Mouse (Mus musculus) thymus, adult 2 months (tissue): ENCODE results near the gene Gm45717.

Source experiments
- CTCF ChIP-seq: fragments of 200-500 bp; IDR thresholded peaks from 2 replicates; pipeline ENCODE4 v1.5.1; 2012; ENCODE audit warnings: mild to moderate bottlenecking, control low read depth, low read length, moderate library complexity, borderline replicate concordance; ENCODE audit not compliant: control insufficient read depth, poor library complexity, insufficient read depth; ENCODE audit errors: extremely low read depth
- POLR2A ChIP-seq: fragments of 200-500 bp; IDR thresholded peaks from 2 replicates; pipeline ENCODE4 v1.6.1; 2012; ENCODE audit warnings: mild to moderate bottlenecking, low read length, control low read depth, moderate library complexity; ENCODE audit not compliant: control insufficient read depth, poor library complexity, insufficient read depth; ENCODE audit errors: extremely low read depth

DNA sequence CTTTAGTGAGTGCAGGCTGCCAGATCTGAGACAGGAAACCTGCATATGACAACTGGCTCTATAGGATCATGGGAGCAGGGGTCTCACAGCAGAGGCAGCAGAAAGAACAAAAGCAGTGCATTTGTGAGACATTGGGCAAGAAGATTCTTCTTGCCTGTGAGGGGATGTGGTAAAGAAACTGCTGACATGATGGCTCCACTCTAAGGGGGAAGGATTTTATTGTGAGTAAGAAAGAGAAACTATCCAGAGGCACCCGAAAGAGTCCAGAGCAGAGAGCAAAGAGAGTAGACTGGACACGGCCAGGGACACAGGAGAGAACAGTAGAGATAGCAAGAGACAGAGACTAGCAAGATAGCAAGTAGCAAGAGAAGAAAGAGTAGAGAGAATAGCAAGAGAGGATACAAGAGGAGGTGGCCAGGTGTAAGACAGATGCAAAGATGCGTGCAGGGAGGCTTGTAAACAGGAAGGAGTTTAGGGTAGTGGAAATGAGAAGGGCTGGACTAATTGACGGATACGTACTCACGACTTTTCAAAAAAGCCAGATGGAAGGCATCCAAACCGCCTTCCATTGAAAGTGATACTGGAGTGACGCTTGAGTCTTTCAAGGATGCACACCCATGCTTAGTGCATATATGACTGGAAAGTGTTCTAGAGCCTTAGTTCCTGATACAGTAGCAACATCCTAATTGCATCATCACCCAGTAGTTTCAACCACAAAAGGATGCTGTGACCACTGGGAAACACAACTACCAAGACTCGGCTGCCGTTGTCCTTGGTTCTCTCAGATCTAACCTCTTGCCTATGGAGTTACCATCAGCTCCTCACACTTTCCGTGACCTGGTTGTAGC lies 43.3 kb upstream of the Gm45717 start:
- TF ChIP-seq CTCF (no peak), POLR2A (no peak)
